Mouse (Mus musculus): ENCODE results near the gene Slc25a3.

Gene Slc25a3

GRCm38 (mm10) chr10:91092812-91093211 is 31.0 kb downstream of the Slc25a3 start:
- no peak for DNase-seq (ENCODE audit: low spot score)

- no peak for DNase-seq (ENCODE audit: low spot score)
Measured at GRCm38 (mm10) chr10:91083393-91083927, 40.4 kb downstream of the Slc25a3 start.

GRCm38 (mm10) chr10:91082550-91083392 is 41.1 kb downstream of the Slc25a3 start, which contains the start of the genes Apaf1 and Ikbip:
Apaf1 (minus strand) TSS chr10:91082770.
Ikbip (plus strand) TSS chr10:91082940.
- DNase-seq (ENCODE audit: low spot score), result peak; percentile 100

- DNase-seq (ENCODE audit: low spot score), result no peak
Measured at GRCm38 (mm10) chr10:91081959-91082507, 41.8 kb downstream of the Slc25a3 start.

- DNase-seq (ENCODE audit: low spot score), result no peak
Measured at GRCm38 (mm10) chr10:91080540-91080939, 43.3 kb downstream of the Slc25a3 start.

GRCm38 (mm10) chr10:91076667-91077066 is 47.2 kb downstream of the Slc25a3 start:
- no peak for DNase-seq (ENCODE audit: low spot score)

- no peak for DNase-seq (ENCODE audit: low spot score)
Measured at GRCm38 (mm10) chr10:91073345-91073744, 50.5 kb downstream of the Slc25a3 start.

GRCm38 (mm10) chr10:91071768-91072167 is 52.1 kb downstream of the Slc25a3 start:
- DNase-seq (ENCODE audit: low spot score), result no peak

Data from urinary bladder, postnatal 25 days (tissue).